Mouse (Mus musculus): ENCODE data around the gene Ciz1.

GRCm38 (mm10) chr2:32404663-32405062, 52.5 kb downstream of the Ciz1 start:
- TF ChIP-seq POLR2A (IDR thresholded peaks at IDR 0.05; ENCODE audit: low read depth, low read length) (no peak), CTCF (IDR thresholded peaks at IDR 0.05; ENCODE audit: extremely low read depth, insufficient read length, insufficient replicate concordance, low read depth, low read length) (peak; percentile 99; the same call in 1 of the 2 replicates)
